Mouse (Mus musculus): ENCODE results near the gene Tagap.

DNA sequence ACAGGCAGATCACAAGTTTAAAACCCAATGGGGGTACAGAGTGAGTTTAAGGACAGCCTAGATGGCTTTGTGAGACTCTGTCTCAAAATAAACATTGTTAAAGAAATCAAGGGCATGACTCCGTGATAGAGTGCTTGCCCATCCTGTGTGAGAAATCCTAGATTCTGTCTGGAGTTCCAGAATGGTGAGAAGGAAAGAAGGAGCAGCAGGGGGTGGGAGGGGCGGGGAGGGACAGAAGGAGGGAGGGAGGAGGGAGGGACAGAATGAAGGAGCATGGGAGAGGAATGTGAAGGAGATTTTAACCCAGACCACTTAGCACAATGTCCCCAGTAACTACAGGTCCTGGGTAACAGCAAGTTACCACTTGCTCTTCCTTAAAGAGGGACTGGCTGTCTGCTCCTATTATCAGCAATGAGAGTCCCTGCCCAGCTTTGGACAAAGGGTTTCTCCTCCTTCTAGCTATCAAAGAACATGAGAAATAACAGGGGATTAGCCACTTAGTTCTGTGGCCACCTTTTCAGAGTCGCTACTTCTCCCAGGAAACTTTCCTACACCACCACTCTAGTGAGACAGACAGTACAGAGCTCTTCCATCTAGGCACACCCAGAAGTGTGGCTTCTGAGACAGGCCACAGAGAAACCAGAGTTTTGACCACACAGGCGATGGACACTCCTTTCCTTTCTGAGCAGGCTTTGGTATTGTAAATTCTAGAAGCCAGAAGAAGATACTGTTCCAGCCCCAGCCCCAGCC, 19.7 kb upstream of the Tagap start:
- TF ChIP-seq CTCF (IDR thresholded peaks at IDR 0.05; ENCODE audit: low read depth) (no peak), EP300 (IDR thresholded peaks at IDR 0.05; ENCODE audit: low read depth) (no peak)
